Mouse (Mus musculus): Measurements from ENCODE around the gene Cradd. TPM values are rescaled to one million over a fixed set of nuclear protein-coding genes. Genes with fewer than 3 reads are reported as not detected.

Cradd gene
- total and polyA plus RNA-seq, 3 experiments: 1.9 to 9.0 TPM; not detected in 1

DNA sequence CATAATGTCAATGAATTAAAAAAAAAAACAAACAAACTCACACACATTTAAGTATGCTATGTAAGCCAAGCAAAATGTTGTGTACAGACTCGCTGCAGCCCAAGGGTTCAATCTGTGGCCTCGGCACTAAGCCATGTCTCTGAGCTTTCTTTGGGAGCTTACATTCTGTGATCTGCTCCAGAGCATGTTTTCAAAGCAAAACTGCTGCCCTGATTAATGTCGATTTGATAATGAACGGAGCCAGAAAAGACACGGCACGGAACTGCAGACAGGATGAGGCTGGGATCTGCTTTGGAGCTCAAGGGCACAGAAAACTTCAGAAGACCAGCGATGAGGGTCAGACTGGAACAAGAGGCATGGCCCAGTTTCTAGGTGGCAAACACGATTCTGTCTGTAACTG, 126.6 kb downstream of the Cradd start:
- no peak for DNase-seq (ENCODE audit: low read depth, low spot score)
- Histone ChIP-seq H3K79me2 (ENCODE audit: control insufficient read depth, insufficient read depth, low read length, poor library complexity) (no peaks in the 10 kb centered on the region), H3K27ac (ENCODE audit: control insufficient read depth, low read depth, low read length) (no peak overlapping the region), H3K4me3 (ENCODE audit: control insufficient read depth in 1 of 2, insufficient read depth in 1 of 2, low read depth in 2 of 2, low read length in 2 of 2) (no peak overlapping the region), H3K27me3 (ENCODE audit: control insufficient read depth in 1 of 2, insufficient read depth in 2 of 2, low read length in 2 of 2) (no peaks in the 10 kb centered on the region), H3K9ac (ENCODE audit: control insufficient read depth, low read depth, low read length, poor library complexity, severe bottlenecking) (no peak overlapping the region), H3K9me3 (replicated peaks; ENCODE audit: insufficient read depth, low read length) (no peaks in the 10 kb centered on the region), H3K36me3 (ENCODE audit: control insufficient read depth in 1 of 2, insufficient read depth in 2 of 2, low read length in 2 of 2) (peaks cover 0 to 28% of the 10 kb centered on the region in 2 experiments; a peak in 2 of 4 replicates), H3K4me1 (ENCODE audit: control insufficient read depth in 1 of 2, insufficient read depth in 2 of 2, low read length in 2 of 2) (peaks cover 15 to 31% of the 10 kb centered on the region in 2 experiments)
- no peak for TF ChIP-seq NELFE (IDR thresholded peaks at IDR 0.05; ENCODE audit: low read depth, low read length)

DNA sequence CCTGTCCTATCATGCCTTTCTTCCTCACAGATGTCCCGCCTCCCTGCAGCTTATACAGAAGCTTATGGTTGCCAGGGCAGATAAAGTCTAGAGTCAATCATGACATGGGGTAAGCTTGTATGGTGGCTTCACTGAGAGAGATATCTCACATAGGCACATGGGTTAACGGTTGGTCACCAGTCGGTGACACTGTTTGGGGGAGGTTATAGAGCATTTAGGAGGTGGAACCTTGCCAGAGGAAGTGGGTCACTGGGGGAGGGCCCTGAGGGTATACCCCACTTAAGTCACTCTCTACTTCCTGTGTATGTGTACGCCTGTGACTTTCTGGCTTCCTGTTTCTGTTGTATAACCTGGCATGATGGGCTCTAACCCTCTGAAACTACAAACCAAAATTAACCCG, 128.2 kb downstream of the Cradd start:
- Histone ChIP-seq H3K4me3 (ENCODE audit: control insufficient read depth in 1 of 2, insufficient read depth in 1 of 2, low read depth in 2 of 2, low read length in 2 of 2) (peak overlapping the region; percentile 24 to 27; a peak in 3 of 4 replicates), H3K27ac (ENCODE audit: control insufficient read depth, low read depth, low read length) (peak overlapping the region; percentile 74), H3K36me3 (ENCODE audit: control insufficient read depth in 1 of 2, insufficient read depth in 2 of 2, low read length in 2 of 2) (peaks cover 0 to 28% of the 10 kb centered on the region in 2 experiments; a peak in 2 of 4 replicates), H3K9me3 (replicated peaks; ENCODE audit: insufficient read depth, low read length) (no peaks in the 10 kb centered on the region), H3K27me3 (ENCODE audit: control insufficient read depth in 1 of 2, insufficient read depth in 2 of 2, low read length in 2 of 2) (no peaks in the 10 kb centered on the region), H3K79me2 (ENCODE audit: control insufficient read depth, insufficient read depth, low read length, poor library complexity) (no peaks in the 10 kb centered on the region), H3K4me1 (ENCODE audit: control insufficient read depth in 1 of 2, insufficient read depth in 2 of 2, low read length in 2 of 2) (peaks cover 22 to 36% of the 10 kb centered on the region in 2 experiments), H3K9ac (ENCODE audit: control insufficient read depth, low read depth, low read length, poor library complexity, severe bottlenecking) (peak overlapping the region; percentile 16; the same call in 1 of the 2 replicates)
- peak; percentile 98 for DNase-seq (ENCODE audit: low read depth, low spot score)
- TF ChIP-seq MAFK (IDR thresholded peaks at IDR 0.05; ENCODE audit: borderline replicate concordance, low read depth, low read length): no peak
- no peak for TF ChIP-seq ZMIZ1 (IDR thresholded peaks at IDR 0.05; ENCODE audit: low read depth, low read length)
- TF ChIP-seq MAZ (IDR thresholded peaks at IDR 0.05; ENCODE audit: low read depth, low read length): peak; percentile 46; the same call in 1 of the 2 replicates
- no peak for TF ChIP-seq ZNF384 (IDR thresholded peaks at IDR 0.05; ENCODE audit: low read depth, low read length)
- no peak for TF ChIP-seq CTCF (IDR thresholded peaks at IDR 0.05 in 2 of 3, conservative IDR thresholded peaks at IDR 0.05 in 1 of 3; ENCODE audit: control insufficient read depth in 1 of 3, insufficient read depth in 1 of 3, low read depth in 2 of 3, low read length in 3 of 3, poor library complexity in 1 of 3, severe bottlenecking in 1 of 3)
- TF ChIP-seq KAT2A (conservative IDR thresholded peaks at IDR 0.05; ENCODE audit: low read depth, low read length): 0 out of 2 replicates have a peak, but pooled peaks have one; percentile 41
- TF ChIP-seq SMC3 (IDR thresholded peaks at IDR 0.05; ENCODE audit: low read depth, low read length): peak; percentile 17; the same call in 1 of the 2 replicates
- TF ChIP-seq ZKSCAN1 (IDR thresholded peaks at IDR 0.05; ENCODE audit: low read depth, low read length): no peak
- TF ChIP-seq HCFC1 (IDR thresholded peaks at IDR 0.05; ENCODE audit: low read depth, low read length): peak; percentile 77
- no peak; the same call in 1 of the 2 replicates for TF ChIP-seq NELFE (IDR thresholded peaks at IDR 0.05; ENCODE audit: low read depth, low read length)
- TF ChIP-seq TBP (IDR thresholded peaks at IDR 0.05; ENCODE audit: low read depth, low read length): peak; percentile 78
- peak; percentile 92 for TF ChIP-seq GATA1 (IDR thresholded peaks at IDR 0.05; ENCODE audit: low read depth, low read length)
- no peak for TF ChIP-seq RAD21 (IDR thresholded peaks at IDR 0.05; ENCODE audit: low read depth, low read length)
- no peak for TF ChIP-seq MEF2A (IDR thresholded peaks at IDR 0.05; ENCODE audit: extremely low read depth, insufficient replicate concordance, low read depth, low read length, poor library complexity, severe bottlenecking)
- peak; percentile 88 for TF ChIP-seq SIN3A (IDR thresholded peaks at IDR 0.05; ENCODE audit: low read length)
- TF ChIP-seq USF1 (IDR thresholded peaks at IDR 0.05; ENCODE audit: low read depth, low read length): peak; percentile 56
- TF ChIP-seq POLR2AphosphoS5 (IDR thresholded peaks at IDR 0.05; ENCODE audit: borderline replicate concordance, low read depth, low read length): no peak
- peak; percentile 91 for TF ChIP-seq ETS1 (IDR thresholded peaks at IDR 0.05; ENCODE audit: low read depth, low read length)
- no peak for TF ChIP-seq USF2 (IDR thresholded peaks at IDR 0.05; ENCODE audit: borderline replicate concordance in 1 of 2, insufficient read depth in 1 of 2, low read depth in 1 of 2, low read length in 2 of 2)
- peak; percentile 88 to 97 for TF ChIP-seq EP300 (IDR thresholded peaks at IDR 0.05; ENCODE audit: low read depth in 1 of 2, low read length in 2 of 2)
- no peak for TF ChIP-seq UBTF (IDR thresholded peaks at IDR 0.05; ENCODE audit: borderline replicate concordance, insufficient read depth, low read depth, low read length)
- TF ChIP-seq MYB (IDR thresholded peaks at IDR 0.05; ENCODE audit: low read depth, low read length): peak; percentile 94
- TF ChIP-seq MXI1 (IDR thresholded peaks at IDR 0.05; ENCODE audit: low read depth, low read length): peak; percentile 88
- no peak for TF ChIP-seq JUND (IDR thresholded peaks at IDR 0.05; ENCODE audit: low read depth, low read length)
- TF ChIP-seq TCF12 (IDR thresholded peaks at IDR 0.05; ENCODE audit: low read depth, low read length): peak; percentile 85
- TF ChIP-seq BHLHE40 (IDR thresholded peaks at IDR 0.05; ENCODE audit: borderline replicate concordance, low read depth, low read length): peak; percentile 68; the same call in 1 of the 2 replicates
- TF ChIP-seq TAL1 (IDR thresholded peaks at IDR 0.05; ENCODE audit: low read length): peak; percentile 79
- TF ChIP-seq NRF1 (IDR thresholded peaks at IDR 0.05; ENCODE audit: insufficient read depth, low read depth, low read length, poor library complexity, severe bottlenecking): no peak
- peak; percentile 74; the same call in 1 of the 2 replicates for TF ChIP-seq RCOR1 (IDR thresholded peaks at IDR 0.05; ENCODE audit: low read depth, low read length)
- peak; percentile 45 for TF ChIP-seq CHD2 (IDR thresholded peaks at IDR 0.05; ENCODE audit: low read length)
